Mouse (Mus musculus) ovary, adult 2 months (tissue): ENCODE data around the gene Gm11239. TPM values are rescaled to one million over a fixed set of nuclear protein-coding genes. Genes with fewer than 3 reads are reported as not detected.

Source experiments
- polyA plus RNA-seq: library from polyadenylated mRNA; depleted of rRNA; stranded (reverse); fragments of >200 nt; gene quantifications from 2 replicates; pipeline ENCODE4 v1.2.3, GENCODE M21; 2012; rRNA removed

Gene Gm11239
- not detected in 2 replicates for polyA plus RNA-seq

GRCm38 (mm10) chr4:73668054-73668453 is at the start of gene Gm11239:
Gene Gm11239 (plus strand): TSS chr4:73668354.

DNA sequence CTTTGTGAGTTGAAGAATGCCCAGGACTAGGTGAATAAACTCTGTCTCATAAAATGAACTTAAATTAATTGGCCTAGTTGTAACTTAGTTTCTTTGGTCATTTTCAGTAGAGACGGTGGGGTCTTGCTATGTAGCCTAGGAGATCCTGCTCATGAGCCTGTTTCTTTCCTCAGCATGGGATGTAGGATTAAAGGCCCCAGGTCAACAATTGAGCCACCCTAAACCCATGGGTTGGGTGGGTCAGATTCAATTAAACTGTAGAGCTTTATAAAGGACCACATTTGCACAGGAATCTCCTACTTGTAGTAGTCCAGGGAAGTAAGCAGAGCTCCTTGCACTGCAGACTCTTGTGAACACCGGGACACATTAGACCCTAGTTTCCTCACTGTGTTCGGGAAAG is 45.5 kb upstream of the Gm11239 start, which contains the start of gene Gm11237:
Gene Gm11237, plus strand, starts transcription at position 301 of the 400 bp plus-strand sequence.

GRCm38 (mm10) chr4:73637821-73638220 is 30.3 kb upstream of the Gm11239 start, which contains the start of gene Gm11236:
Gene Gm11236 (plus strand): TSS chr4:73638121.

GRCm38 (mm10) chr4:73683216-73683615 is 15.1 kb downstream of the Gm11239 start, which contains the start of gene Gm428:
Gene Gm428 (plus strand): TSS chr4:73683516.

Other genes starting within 250 kb of the Gm11239 start
- gene Gm11238, start 60.5 kb upstream of the Gm11239 start, polyA plus RNA-seq, result not detected in 2 replicates
- gene Gm11237, start 45.4 kb upstream of the Gm11239 start, polyA plus RNA-seq, result not detected in 2 replicates
- gene Gm11236, start 30.2 kb upstream of the Gm11239 start, polyA plus RNA-seq, result not detected in 2 replicates
- not detected in 2 replicates for gene Gm428, start 15.2 kb downstream of the Gm11239 start, polyA plus RNA-seq
- gene Rasef, start 122.6 kb downstream of the Gm11239 start, polyA plus RNA-seq, result 1.6 and 2.4 TPM in 2 replicates
- not detected in 2 replicates for gene Gm11758, start 207.9 kb downstream of the Gm11239 start, polyA plus RNA-seq
- not detected in 2 replicates for gene Gm11757, start 222.8 kb downstream of the Gm11239 start, polyA plus RNA-seq
- gene Gm13871, start 237.6 kb downstream of the Gm11239 start, polyA plus RNA-seq, result not detected in 2 replicates